Mouse (Mus musculus) megakaryocyte, embryonic 14.5 days (primary cell): ENCODE measurements around the gene Szt2. TPM values are rescaled to one million over a fixed set of nuclear protein-coding genes. Genes with fewer than 3 reads are reported as not detected.

Experiments used
- H3K27me3 ChIP-seq: replicated peaks from 2 replicates; pipeline ENCODE3; 2012; ENCODE audit warnings: inconsistent platforms
- H3K36me3 ChIP-seq: replicated peaks from 2 replicates; pipeline ENCODE3; 2012; ENCODE audit warnings: low read length, inconsistent platforms, mixed read lengths
- H3K4me1 ChIP-seq: 2 replicates; pipeline ENCODE4 v1.6.1; 2012; ENCODE audit warnings: inconsistent platforms
- H3K4me3 ChIP-seq: replicated peaks from 2 replicates; pipeline ENCODE3; 2012; ENCODE audit warnings: moderate library complexity, mild to moderate bottlenecking, inconsistent platforms
- H3K9me3 ChIP-seq: 2 replicates; pipeline ENCODE4 v1.6.1; 2012; ENCODE audit warnings: inconsistent platforms
- FLI1 ChIP-seq: IDR thresholded peaks from 2 replicates; pipeline ENCODE4 v1.6.1; 2012; ENCODE audit warnings: low read length, inconsistent platforms, mixed read lengths
- GATA1 ChIP-seq: IDR thresholded peaks from 3 replicates; pipeline ENCODE4 v1.6.1; 2012; ENCODE audit warnings: mixed read lengths, low read length, inconsistent platforms, borderline replicate concordance
- polyA plus RNA-seq: library from polyadenylated mRNA; stranded (reverse); fragments of >175 nt; gene quantifications from 2 replicates; pipeline ENCODE4 v1.2.3, GENCODE M21; 2012; ENCODE audit warnings: low replicate concordance; ENCODE audit not compliant: insufficient read depth

Szt2 gene
- polyA plus RNA-seq, 1 experiment = 23.1 TPM

- Histone ChIP-seq H3K36me3 (peaks cover 83% of the 10 kb centered on the region), H3K27me3 (no peaks in the 10 kb centered on the region), H3K4me3 (peak overlapping the region; percentile 33), H3K4me1 (peaks cover 52% of the 10 kb centered on the region), H3K9me3 (no peaks in the 10 kb centered on the region)
- no peak for TF ChIP-seq GATA1
- TF ChIP-seq FLI1 = no peak
Observed at GRCm38 (mm10) chr4:118413553-118413952, 4.5 kb upstream of the Szt2 start.

DNA sequence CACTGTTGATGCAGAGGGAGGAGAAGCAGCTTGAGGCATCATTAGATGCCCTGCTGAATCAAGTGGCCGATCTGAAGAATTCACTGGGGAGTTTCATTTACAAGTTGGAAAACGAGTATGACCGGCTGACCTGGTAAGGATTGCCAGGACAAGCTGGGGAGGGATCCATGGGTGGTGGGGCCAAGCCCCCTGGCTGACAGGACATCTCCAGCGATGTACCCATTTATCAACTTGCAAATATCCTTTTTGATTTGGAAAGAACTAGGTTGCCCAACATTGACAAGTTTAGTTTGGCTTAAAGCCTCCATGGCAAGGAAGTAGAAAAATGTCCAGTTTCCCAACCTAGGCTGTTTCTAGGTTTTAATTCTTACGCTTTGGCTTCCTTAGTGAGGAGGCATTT is 1.8 kb upstream of the Szt2 start:
- Histone ChIP-seq H3K36me3 (peaks cover 66% of the 10 kb centered on the region), H3K4me1 (peaks cover 45% of the 10 kb centered on the region), H3K9me3 (no peaks in the 10 kb centered on the region), H3K4me3 (no peak overlapping the region), H3K27me3 (no peaks in the 10 kb centered on the region)
- no peak for TF ChIP-seq GATA1

DNA sequence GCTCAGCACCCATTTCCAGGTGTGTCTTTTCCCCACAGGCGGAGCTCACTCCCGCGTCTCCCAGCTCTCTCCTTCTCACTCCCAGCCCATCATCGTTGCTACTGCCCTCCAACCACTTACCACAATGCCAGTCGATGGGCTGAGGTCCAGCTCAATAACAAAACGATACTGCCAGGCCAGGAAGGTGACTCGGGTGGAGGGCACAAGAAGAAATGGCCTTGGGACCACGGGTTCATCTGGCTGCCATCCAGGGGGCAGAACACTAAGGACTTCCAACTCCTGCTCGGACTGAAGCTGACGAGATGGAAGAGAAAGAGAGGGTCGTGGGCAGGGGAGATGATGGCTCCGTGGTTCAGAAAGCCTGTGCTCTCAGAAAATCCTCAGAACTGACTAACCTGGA is 6.4 kb downstream of the Szt2 start:
- Histone ChIP-seq H3K36me3 (peaks cover 78% of the 10 kb centered on the region), H3K27me3 (no peaks in the 10 kb centered on the region), H3K4me3 (no peak overlapping the region), H3K4me1 (peaks cover 11% of the 10 kb centered on the region), H3K9me3 (no peaks in the 10 kb centered on the region)
- TF ChIP-seq GATA1 = no peak

DNA sequence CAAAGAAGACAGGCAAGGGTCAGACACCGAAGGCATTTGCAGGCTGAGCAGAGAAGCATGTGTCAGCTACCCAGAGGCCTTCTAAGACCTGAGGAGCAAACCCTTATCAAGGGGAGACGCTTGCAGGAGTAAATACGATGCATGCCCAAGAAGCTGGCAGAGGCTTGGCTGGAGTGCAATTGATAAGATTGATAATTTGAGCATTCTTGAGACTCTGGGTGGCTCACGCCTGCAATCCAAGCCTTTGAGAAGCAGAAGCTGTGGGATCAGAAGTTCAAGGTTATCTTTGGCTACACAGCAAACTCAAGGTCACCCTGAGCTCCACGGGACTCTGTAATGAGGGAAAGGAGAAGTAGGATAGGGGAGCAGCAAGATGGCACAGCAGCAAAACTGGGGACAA is 7.2 kb downstream of the Szt2 start:
- H3K4me1 ChIP-seq = peaks cover 4% of the 10 kb centered on the region; the same call in 1 of the 2 replicates
- no peaks in the 10 kb centered on the region for H3K9me3 ChIP-seq
- H3K36me3 ChIP-seq = peaks cover 83% of the 10 kb centered on the region
- no peak overlapping the region for H3K4me3 ChIP-seq
- TF ChIP-seq GATA1 (no peak), FLI1 (no peak)
- H3K27me3 ChIP-seq = no peaks in the 10 kb centered on the region

- H3K4me1 ChIP-seq = peaks cover 2% of the 10 kb centered on the region; the same call in 1 of the 2 replicates
- H3K4me3 ChIP-seq = no peak overlapping the region
- no peaks in the 10 kb centered on the region for H3K9me3 ChIP-seq
- peaks cover 86% of the 10 kb centered on the region for H3K36me3 ChIP-seq
- TF ChIP-seq GATA1 (no peak), FLI1 (no peak)
- no peaks in the 10 kb centered on the region for H3K27me3 ChIP-seq
Observed at GRCm38 (mm10) chr4:118401421-118401820, 7.7 kb downstream of the Szt2 start.

- peaks cover 7% of the 10 kb centered on the region for H3K4me1 ChIP-seq
- no peaks in the 10 kb centered on the region for H3K27me3 ChIP-seq
- H3K4me3 ChIP-seq = no peak overlapping the region
- TF ChIP-seq FLI1 = no peak
- TF ChIP-seq GATA1 = no peak
- H3K9me3 ChIP-seq = no peaks in the 10 kb centered on the region
- H3K36me3 ChIP-seq = peaks cover 99% of the 10 kb centered on the region
Observed at GRCm38 (mm10) chr4:118398400-118398799, 10.7 kb downstream of the Szt2 start.

DNA sequence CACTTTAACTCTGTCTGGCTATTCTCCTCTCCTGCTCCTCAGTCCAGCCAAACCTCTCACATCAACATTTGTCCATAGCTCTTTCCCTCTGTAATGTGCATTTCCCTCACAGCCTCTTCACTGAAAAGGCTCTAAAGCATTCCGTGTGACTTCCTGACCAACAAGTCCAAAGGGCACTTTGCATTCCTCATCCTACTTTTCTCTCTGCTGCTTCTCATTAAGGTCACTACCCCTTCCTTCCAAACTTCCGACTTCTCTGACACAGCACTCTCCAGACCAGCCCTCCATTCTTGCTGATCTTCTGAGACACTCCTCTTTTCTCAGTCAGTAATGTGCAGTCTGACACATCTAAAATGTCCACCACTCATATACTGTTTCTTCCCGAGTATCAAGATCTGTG is 12.6 kb downstream of the Szt2 start:
- Histone ChIP-seq H3K4me3 (no peak overlapping the region), H3K36me3 (peaks cover 99% of the 10 kb centered on the region), H3K4me1 (peaks cover 7% of the 10 kb centered on the region), H3K27me3 (no peaks in the 10 kb centered on the region), H3K9me3 (no peaks in the 10 kb centered on the region)
- TF ChIP-seq FLI1 (no peak), GATA1 (no peak)

GRCm38 (mm10) chr4:118395289-118395688 is 13.8 kb downstream of the Szt2 start:
- no peak for TF ChIP-seq FLI1
- no peak for TF ChIP-seq GATA1
- Histone ChIP-seq H3K4me1 (peaks cover 7% of the 10 kb centered on the region), H3K36me3 (peaks cover 99% of the 10 kb centered on the region), H3K4me3 (no peak overlapping the region), H3K9me3 (no peaks in the 10 kb centered on the region), H3K27me3 (no peaks in the 10 kb centered on the region)

DNA sequence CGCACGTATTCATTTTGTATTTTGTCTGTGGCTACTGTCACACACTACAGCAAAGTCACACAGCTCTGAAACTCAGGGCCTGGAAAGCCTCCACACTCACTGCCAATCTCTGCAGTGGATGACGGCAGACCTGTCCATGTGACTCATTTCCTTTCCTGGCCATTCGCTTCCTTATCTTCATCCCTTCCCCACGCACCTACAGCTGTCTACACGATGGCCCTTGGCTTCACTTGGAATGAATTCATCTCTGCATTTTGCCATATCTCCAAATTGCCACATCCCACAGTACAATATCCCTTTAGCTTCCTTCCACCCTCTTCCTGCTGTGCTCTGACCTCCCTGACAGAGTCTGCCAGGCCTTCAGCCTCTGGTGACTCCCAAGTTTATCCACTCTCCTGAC is 14.6 kb downstream of the Szt2 start:
- no peak for TF ChIP-seq FLI1
- TF ChIP-seq GATA1 = no peak
- Histone ChIP-seq H3K27me3 (no peaks in the 10 kb centered on the region), H3K36me3 (peaks cover 99% of the 10 kb centered on the region), H3K4me1 (peaks cover 7% of the 10 kb centered on the region), H3K4me3 (no peak overlapping the region), H3K9me3 (no peaks in the 10 kb centered on the region)

DNA sequence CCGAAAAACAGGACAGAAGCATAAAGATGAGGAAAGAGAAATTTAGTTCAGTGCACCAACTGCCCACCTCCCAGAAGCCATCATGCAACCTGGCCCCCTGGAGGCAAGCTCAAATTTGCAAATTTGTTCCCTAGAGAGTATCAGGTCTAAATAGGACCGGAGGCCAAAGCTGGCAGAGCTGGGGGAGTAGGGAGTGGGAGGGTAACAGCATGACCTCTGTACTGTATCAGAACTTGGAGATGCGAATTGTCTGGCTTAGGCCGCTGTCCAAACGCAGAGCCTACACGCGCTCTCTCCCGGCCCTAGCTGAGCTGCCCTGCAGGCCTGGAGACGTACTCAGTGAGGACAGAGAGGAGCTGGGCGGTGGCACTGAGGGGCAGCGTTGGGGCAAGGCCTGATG is 18.9 kb downstream of the Szt2 start:
- no peak for TF ChIP-seq GATA1
- no peak for TF ChIP-seq FLI1
- no peak overlapping the region for H3K4me3 ChIP-seq
- no peaks in the 10 kb centered on the region for H3K9me3 ChIP-seq
- peaks cover 100% of the 10 kb centered on the region for H3K36me3 ChIP-seq
- H3K27me3 ChIP-seq = no peaks in the 10 kb centered on the region
- H3K4me1 ChIP-seq = peaks cover 7% of the 10 kb centered on the region

GRCm38 (mm10) chr4:118387316-118387715 is 21.8 kb downstream of the Szt2 start:
- Histone ChIP-seq H3K4me1 (no peaks in the 10 kb centered on the region), H3K27me3 (no peaks in the 10 kb centered on the region), H3K4me3 (no peak overlapping the region), H3K9me3 (no peaks in the 10 kb centered on the region), H3K36me3 (peaks cover 100% of the 10 kb centered on the region)
- no peak for TF ChIP-seq GATA1
- no peak for TF ChIP-seq FLI1
